Mouse (Mus musculus): ENCODE data around the gene Tmem211. TPM values are rescaled to one million over a fixed set of nuclear protein-coding genes. Genes with fewer than 3 reads are reported as not detected.

Gene Tmem211
- polyA plus RNA-seq (2015; fragmentation: Nextera tagmentation; extraction: Ambion mirVana) = 1.3 and 1.5 TPM in 2 replicates

DNA sequence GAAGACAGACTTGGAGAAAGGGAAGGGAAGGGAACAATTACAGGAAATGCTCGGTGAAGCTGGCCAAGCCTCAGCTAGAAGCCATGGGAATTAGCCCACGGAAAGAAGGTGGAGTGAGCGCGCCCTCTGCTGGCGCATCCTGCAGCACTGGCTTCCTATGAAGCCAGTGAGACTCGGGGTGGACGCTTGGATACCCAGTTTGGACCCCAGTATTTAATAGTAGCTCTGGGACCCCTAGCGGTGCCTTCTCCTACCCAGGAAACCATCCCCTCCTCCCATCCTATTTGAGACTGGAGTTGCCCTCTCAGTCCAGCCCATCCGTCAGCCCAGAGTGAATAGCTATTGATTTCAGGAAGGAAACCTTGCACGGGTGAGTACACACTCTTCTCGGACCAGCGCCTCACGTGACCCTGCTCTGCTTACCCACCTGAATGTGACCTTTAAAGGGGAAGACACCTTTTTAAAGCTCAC lies at the start of gene Tmem211:
Gene Tmem211 (plus strand): TSS at position 278 of the 471 bp plus-strand sequence.
- 1% methylated on average over 13 of the region's 13 CpGs for WGBS
- H3K9ac ChIP-seq (ENCODE audit: low read length) = peak within 1 kb of the TSS; percentile 69
- ATAC-seq (ENCODE audit: insufficient read depth, low FRiP score) = peak; percentile 81
- no peaks in the 10 kb centered on the region for H3K36me3 ChIP-seq (ENCODE audit: control insufficient read depth, insufficient read depth, low read length)
- no peaks in the 10 kb centered on the region for H3K9me3 ChIP-seq (replicated peaks; ENCODE audit: control insufficient read depth, low read length)
- H3K4me2 ChIP-seq (ENCODE audit: low read depth, low read length) = peak within 1 kb of the TSS; percentile 58
- H3K4me3 ChIP-seq (replicated peaks; ENCODE audit: low read length) = peak within 1 kb of the TSS; percentile 29
- H3K27ac ChIP-seq (ENCODE audit: low read length) = peak within 1 kb of the TSS; percentile 36; the same call in 1 of the 2 replicates
- H3K27me3 ChIP-seq (ENCODE audit: control insufficient read depth, insufficient read depth, low read length) = no peaks in the 10 kb centered on the region
- H3K4me1 ChIP-seq (ENCODE audit: control insufficient read depth, insufficient read depth, low read length) = peaks cover 8% of the 10 kb centered on the region

DNA sequence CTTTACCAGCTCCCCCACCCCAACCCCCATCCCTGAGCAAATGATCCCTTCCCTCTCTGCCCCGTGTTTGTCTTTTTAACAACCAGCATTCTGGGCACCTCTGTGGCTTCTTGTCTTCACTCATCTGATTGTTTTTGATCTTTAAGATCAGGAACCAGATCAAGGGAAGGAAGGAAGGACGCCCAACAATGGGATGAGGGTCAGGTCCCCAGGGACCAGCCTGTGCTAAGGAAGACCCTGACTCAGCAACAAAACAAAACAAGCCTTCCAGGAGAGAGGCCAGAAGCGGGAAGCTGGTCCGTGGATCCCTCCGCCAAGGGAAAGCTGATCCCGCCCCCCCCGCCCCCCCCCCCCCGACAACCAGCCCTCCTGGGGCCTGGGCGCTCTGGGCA lies 47.3 kb upstream of the Tmem211 start:
- no peaks in the 10 kb centered on the region for H3K36me3 ChIP-seq (ENCODE audit: control insufficient read depth, insufficient read depth, low read length)
- H3K9ac ChIP-seq (ENCODE audit: low read length) = peak overlapping the region; percentile 65
- 16% methylated on average over 4 of the region's 9 CpGs for WGBS
- ATAC-seq (ENCODE audit: insufficient read depth, low FRiP score) = no peak
- peak overlapping the region; percentile 31 for H3K4me3 ChIP-seq (replicated peaks; ENCODE audit: low read length)
- H3K4me2 ChIP-seq (ENCODE audit: low read depth, low read length) = peak overlapping the region; percentile 41
- H3K4me1 ChIP-seq (ENCODE audit: control insufficient read depth, insufficient read depth, low read length) = 0 out of 2 replicates have a peak, but pooled peaks cover 6% of the 10 kb centered on the region
- H3K9me3 ChIP-seq (replicated peaks; ENCODE audit: control insufficient read depth, low read length) = no peaks in the 10 kb centered on the region
- no peaks in the 10 kb centered on the region for H3K27me3 ChIP-seq (ENCODE audit: control insufficient read depth, insufficient read depth, low read length)
- H3K27ac ChIP-seq (ENCODE audit: low read length) = peak overlapping the region; percentile 90

DNA sequence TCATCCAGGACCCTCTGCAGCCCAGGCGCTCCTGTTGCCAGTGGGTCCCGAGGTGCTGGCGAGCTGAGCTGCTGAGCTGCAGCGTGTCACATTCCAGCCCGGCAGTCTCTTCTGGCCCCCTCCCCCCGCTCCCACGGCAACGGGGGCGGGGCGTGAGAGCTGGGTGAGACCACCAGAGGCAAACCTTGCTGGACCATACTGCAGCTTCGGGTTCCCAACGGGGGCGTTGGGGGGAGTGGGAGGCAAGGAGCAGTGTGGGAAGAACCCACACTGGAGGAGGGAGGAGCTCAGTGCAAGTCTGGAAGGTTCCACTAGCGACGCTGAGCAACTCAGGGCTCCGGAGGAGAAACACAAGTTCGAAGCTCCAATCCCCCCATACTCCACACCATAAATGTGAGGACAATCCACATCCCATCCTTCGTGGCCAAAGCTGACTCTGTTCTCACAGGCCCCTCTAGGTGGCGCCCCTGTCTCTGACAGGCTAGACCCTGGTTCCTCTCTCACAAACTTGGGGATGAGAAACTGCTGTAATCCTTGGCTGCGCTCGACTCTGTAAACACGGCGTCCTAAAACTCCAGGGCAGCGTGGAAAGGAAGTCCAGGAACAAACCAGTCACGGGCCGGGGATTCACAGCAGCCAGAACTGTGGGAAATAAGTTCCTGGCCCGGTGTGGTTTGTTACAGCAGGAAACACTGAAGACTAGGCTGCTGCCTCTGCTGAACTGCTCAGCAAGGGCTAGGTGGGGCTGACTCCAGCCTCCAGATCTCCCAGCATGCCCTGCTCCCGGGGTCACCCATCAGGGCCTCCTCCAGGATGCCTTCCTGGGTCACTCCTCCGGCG lies 46.6 kb upstream of the Tmem211 start:
- peak; percentile 82 for ATAC-seq (ENCODE audit: insufficient read depth, low FRiP score)
- 4% methylated on average over 30 of the region's 30 CpGs for WGBS
- H3K27ac ChIP-seq (ENCODE audit: low read length) = peak overlapping the region; percentile 90
- peak overlapping the region; percentile 65 for H3K9ac ChIP-seq (ENCODE audit: low read length)
- no peaks in the 10 kb centered on the region for H3K9me3 ChIP-seq (replicated peaks; ENCODE audit: control insufficient read depth, low read length)
- H3K27me3 ChIP-seq (ENCODE audit: control insufficient read depth, insufficient read depth, low read length) = no peaks in the 10 kb centered on the region
- 0 out of 2 replicates have a peak, but pooled peaks cover 6% of the 10 kb centered on the region for H3K4me1 ChIP-seq (ENCODE audit: control insufficient read depth, insufficient read depth, low read length)
- H3K36me3 ChIP-seq (ENCODE audit: control insufficient read depth, insufficient read depth, low read length) = no peaks in the 10 kb centered on the region
- H3K4me3 ChIP-seq (replicated peaks; ENCODE audit: low read length) = peak overlapping the region; percentile 31
- peak overlapping the region; percentile 41 for H3K4me2 ChIP-seq (ENCODE audit: low read depth, low read length)

DNA sequence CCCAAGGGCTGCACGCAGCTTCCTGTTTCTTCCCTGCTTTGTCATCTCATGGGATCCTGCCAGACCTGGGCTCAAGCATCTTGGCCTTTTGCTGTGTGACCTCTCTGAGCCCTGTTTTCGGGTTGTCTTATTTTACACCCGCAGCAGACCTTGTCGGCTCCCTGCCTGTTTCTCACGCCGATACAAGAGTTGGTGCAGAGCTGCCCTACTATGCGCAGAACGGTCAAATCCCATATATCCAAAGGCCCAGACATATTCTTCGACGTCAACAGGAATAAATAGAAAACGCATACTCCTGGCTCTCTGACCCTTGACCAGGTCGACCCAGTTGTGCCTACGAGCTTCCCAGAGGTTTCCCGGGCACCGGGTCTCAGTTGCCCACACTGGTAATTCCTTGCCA lies 46.0 kb upstream of the Tmem211 start:
- H3K27me3 ChIP-seq (ENCODE audit: control insufficient read depth, insufficient read depth, low read length) = no peaks in the 10 kb centered on the region
- 0 out of 2 replicates have a peak, but pooled peaks cover 6% of the 10 kb centered on the region for H3K4me1 ChIP-seq (ENCODE audit: control insufficient read depth, insufficient read depth, low read length)
- H3K4me2 ChIP-seq (ENCODE audit: low read depth, low read length) = peak overlapping the region; percentile 41
- ATAC-seq (ENCODE audit: insufficient read depth, low FRiP score) = no peak
- peak overlapping the region; percentile 31 for H3K4me3 ChIP-seq (replicated peaks; ENCODE audit: low read length)
- peak overlapping the region; percentile 57 for H3K9ac ChIP-seq (ENCODE audit: low read length)
- no peaks in the 10 kb centered on the region for H3K36me3 ChIP-seq (ENCODE audit: control insufficient read depth, insufficient read depth, low read length)
- peak overlapping the region; percentile 90 for H3K27ac ChIP-seq (ENCODE audit: low read length)
- H3K9me3 ChIP-seq (replicated peaks; ENCODE audit: control insufficient read depth, low read length) = no peaks in the 10 kb centered on the region
- whole genome bisulfite sequencing = 76% methylated on average over 15 of the region's 15 CpGs

DNA sequence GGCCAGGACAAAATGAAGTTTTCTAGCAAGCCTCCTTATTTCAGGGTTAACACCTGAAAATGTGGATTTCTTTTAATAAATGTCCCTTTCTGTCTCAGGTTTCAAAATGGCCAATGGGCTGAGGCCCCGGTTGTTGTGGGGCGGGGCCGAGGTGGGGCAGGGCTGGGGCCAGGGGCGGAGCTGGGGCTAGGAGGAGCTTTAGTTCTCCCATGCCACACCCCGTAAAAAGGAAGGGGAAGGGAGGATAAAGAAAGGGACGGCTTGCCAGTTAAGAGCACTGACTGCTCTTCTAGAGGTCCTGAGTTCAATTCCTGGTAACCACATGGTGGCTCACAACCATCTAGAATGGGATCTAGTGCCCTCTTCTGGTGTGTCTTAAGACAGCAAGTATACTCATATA lies 45.3 kb upstream of the Tmem211 start:
- Histone ChIP-seq H3K36me3 (ENCODE audit: control insufficient read depth, insufficient read depth, low read length) (no peaks in the 10 kb centered on the region), H3K9ac (ENCODE audit: low read length) (no peak overlapping the region), H3K27ac (ENCODE audit: low read length) (peak overlapping the region; percentile 90), H3K4me1 (ENCODE audit: control insufficient read depth, insufficient read depth, low read length) (0 out of 2 replicates have a peak, but pooled peaks cover 6% of the 10 kb centered on the region), H3K4me3 (replicated peaks; ENCODE audit: low read length) (no peak overlapping the region), H3K27me3 (ENCODE audit: control insufficient read depth, insufficient read depth, low read length) (no peaks in the 10 kb centered on the region), H3K9me3 (replicated peaks; ENCODE audit: control insufficient read depth, low read length) (no peaks in the 10 kb centered on the region), H3K4me2 (ENCODE audit: low read depth, low read length) (no peak overlapping the region)
- 36% methylated on average over 6 of the region's 6 CpGs for WGBS
- no peak for ATAC-seq (ENCODE audit: insufficient read depth, low FRiP score)

DNA sequence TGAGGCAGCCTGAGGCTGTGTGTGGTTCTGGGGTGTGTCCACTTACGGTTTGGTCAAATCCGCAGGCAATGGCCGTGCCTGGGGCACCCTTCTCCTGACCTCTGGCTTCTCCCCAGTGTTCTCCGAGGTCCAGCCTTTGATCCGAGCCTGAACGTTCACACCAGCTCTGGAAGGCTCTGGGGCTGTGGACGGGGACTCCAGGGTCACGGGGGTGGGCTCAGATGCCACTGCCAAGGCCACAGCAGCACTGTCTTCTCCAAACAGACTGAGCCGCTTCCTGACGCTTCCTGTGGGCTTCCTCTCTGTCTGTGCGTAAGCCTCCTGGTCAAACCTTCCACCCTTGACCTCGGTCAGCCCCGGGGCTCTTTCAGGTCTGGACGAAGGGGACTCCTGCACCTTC lies 36.2 kb upstream of the Tmem211 start:
- 68% methylated on average over 14 of the region's 14 CpGs for WGBS
- Histone ChIP-seq H3K4me1 (ENCODE audit: control insufficient read depth, insufficient read depth, low read length) (no peaks in the 10 kb centered on the region), H3K9me3 (replicated peaks; ENCODE audit: control insufficient read depth, low read length) (no peaks in the 10 kb centered on the region), H3K9ac (ENCODE audit: low read length) (no peak overlapping the region), H3K4me2 (ENCODE audit: low read depth, low read length) (no peak overlapping the region), H3K36me3 (ENCODE audit: control insufficient read depth, insufficient read depth, low read length) (no peaks in the 10 kb centered on the region), H3K4me3 (replicated peaks; ENCODE audit: low read length) (no peak overlapping the region), H3K27ac (ENCODE audit: low read length) (no peak overlapping the region), H3K27me3 (ENCODE audit: control insufficient read depth, insufficient read depth, low read length) (no peaks in the 10 kb centered on the region)
- no peak for ATAC-seq (ENCODE audit: insufficient read depth, low FRiP score)

DNA sequence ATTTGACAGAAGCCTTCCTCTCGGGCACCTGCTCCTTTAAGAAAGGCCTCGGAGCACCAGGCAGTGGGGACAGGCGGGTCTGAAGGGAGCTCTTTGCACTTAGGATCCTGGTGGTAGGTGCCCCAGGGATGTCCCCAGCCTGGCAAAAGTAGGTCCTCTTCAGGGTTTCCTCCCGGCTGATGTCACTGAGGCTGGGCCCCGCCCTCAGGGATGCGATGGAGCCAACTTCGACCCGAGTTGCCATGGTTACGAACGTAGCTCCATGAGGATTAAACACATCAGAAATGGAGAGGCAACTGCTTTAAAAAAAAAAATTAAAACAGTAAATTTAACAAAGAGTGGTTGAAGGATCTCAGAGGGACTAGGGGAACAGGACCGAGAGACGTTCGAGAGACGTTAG lies 34.8 kb upstream of the Tmem211 start:
- Histone ChIP-seq H3K36me3 (ENCODE audit: control insufficient read depth, insufficient read depth, low read length) (no peaks in the 10 kb centered on the region), H3K27ac (ENCODE audit: low read length) (no peak overlapping the region), H3K9me3 (replicated peaks; ENCODE audit: control insufficient read depth, low read length) (no peaks in the 10 kb centered on the region), H3K4me1 (ENCODE audit: control insufficient read depth, insufficient read depth, low read length) (no peaks in the 10 kb centered on the region), H3K9ac (ENCODE audit: low read length) (no peak overlapping the region), H3K4me2 (ENCODE audit: low read depth, low read length) (no peak overlapping the region), H3K27me3 (ENCODE audit: control insufficient read depth, insufficient read depth, low read length) (no peaks in the 10 kb centered on the region), H3K4me3 (replicated peaks; ENCODE audit: low read length) (no peak overlapping the region)
- ATAC-seq (ENCODE audit: insufficient read depth, low FRiP score) = no peak
- 73% methylated on average over 14 of the region's 14 CpGs for WGBS

DNA sequence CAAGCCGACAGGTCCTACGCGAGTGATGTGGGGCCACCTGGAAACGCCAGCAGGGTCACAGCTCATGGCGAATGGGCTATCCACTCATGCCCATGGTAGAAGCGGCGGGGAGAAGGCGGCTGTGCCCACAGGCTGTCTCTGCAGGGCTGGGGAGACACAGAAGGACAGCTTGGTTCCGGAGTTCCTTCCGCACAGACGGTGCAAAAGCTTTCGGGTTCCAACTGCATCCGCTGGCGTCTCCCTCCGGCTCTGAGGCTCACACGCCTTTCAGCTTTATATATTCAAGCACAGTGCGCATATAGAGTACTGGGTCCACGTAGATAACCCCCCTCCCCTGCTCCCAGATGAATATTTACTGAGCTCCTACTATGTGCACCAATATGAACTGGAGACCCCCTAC lies 32.9 kb upstream of the Tmem211 start:
- H3K27me3 ChIP-seq (ENCODE audit: control insufficient read depth, insufficient read depth, low read length) = no peaks in the 10 kb centered on the region
- H3K4me3 ChIP-seq (replicated peaks; ENCODE audit: low read length) = no peak overlapping the region
- H3K9ac ChIP-seq (ENCODE audit: low read length) = no peak overlapping the region
- H3K36me3 ChIP-seq (ENCODE audit: control insufficient read depth, insufficient read depth, low read length) = no peaks in the 10 kb centered on the region
- 91% methylated on average over 18 of the region's 18 CpGs for WGBS
- peaks cover 6% of the 10 kb centered on the region for H3K4me1 ChIP-seq (ENCODE audit: control insufficient read depth, insufficient read depth, low read length)
- ATAC-seq (ENCODE audit: insufficient read depth, low FRiP score) = no peak
- no peak overlapping the region for H3K4me2 ChIP-seq (ENCODE audit: low read depth, low read length)
- no peak overlapping the region for H3K27ac ChIP-seq (ENCODE audit: low read length)
- no peaks in the 10 kb centered on the region for H3K9me3 ChIP-seq (replicated peaks; ENCODE audit: control insufficient read depth, low read length)

DNA sequence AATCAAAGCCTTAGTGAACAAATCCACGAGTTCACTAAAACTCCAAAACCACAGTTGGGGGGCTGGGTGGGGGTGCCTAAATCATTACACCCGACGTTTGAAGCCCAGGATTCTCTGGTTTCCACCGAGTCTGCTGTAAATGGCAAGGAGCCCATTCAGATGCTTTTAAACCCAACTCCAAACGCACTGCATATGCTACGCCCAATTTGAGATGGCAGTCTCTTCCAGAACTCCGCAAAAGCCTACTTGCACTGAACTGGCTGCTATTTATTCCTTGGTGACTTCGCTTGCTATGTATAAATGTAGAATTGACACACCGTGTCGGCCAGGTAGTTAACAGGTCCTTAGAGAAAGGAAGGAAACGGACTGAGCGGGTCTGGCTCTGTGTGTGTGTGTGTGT lies 31.3 kb upstream of the Tmem211 start:
- 80% methylated on average over 12 of the region's 12 CpGs for WGBS
- Histone ChIP-seq H3K9ac (ENCODE audit: low read length) (no peak overlapping the region), H3K27ac (ENCODE audit: low read length) (no peak overlapping the region), H3K4me3 (replicated peaks; ENCODE audit: low read length) (no peak overlapping the region), H3K4me1 (ENCODE audit: control insufficient read depth, insufficient read depth, low read length) (peaks cover 13% of the 10 kb centered on the region), H3K27me3 (ENCODE audit: control insufficient read depth, insufficient read depth, low read length) (no peaks in the 10 kb centered on the region), H3K9me3 (replicated peaks; ENCODE audit: control insufficient read depth, low read length) (no peaks in the 10 kb centered on the region), H3K36me3 (ENCODE audit: control insufficient read depth, insufficient read depth, low read length) (no peaks in the 10 kb centered on the region), H3K4me2 (ENCODE audit: low read depth, low read length) (no peak overlapping the region)
- no peak for ATAC-seq (ENCODE audit: insufficient read depth, low FRiP score)
